Mouse (Mus musculus) testis, adult 2 months (tissue): Measurements from ENCODE around the gene Gucy1b1. TPM values are rescaled to one million over a fixed set of nuclear protein-coding genes. Genes with fewer than 3 reads are reported as not detected.

ENCODE experiments used
- H3K27ac ChIP-seq: fragments of 200-500 bp; 2 replicates; pipeline ENCODE4 v1.5.1; 2012; ENCODE audit warnings: low read depth, low read length; ENCODE audit not compliant: control insufficient read depth, insufficient read depth
- H3K27me3 ChIP-seq: fragments of 200-500 bp; 2 replicates; pipeline ENCODE4 v1.6.1; 2012; ENCODE audit warnings: mild to moderate bottlenecking, low read length, moderate library complexity; ENCODE audit not compliant: control insufficient read depth, insufficient read depth
- H3K36me3 ChIP-seq: fragments of 200-500 bp; 2 replicates; pipeline ENCODE4 v1.6.1; 2012; ENCODE audit warnings: mild to moderate bottlenecking, low read length; ENCODE audit not compliant: control insufficient read depth, insufficient read depth
- H3K4me1 ChIP-seq: fragments of 200-500 bp; 2 replicates; pipeline ENCODE4 v1.6.1; 2012; ENCODE audit warnings: low read length; ENCODE audit not compliant: control insufficient read depth, insufficient read depth
- H3K4me3 ChIP-seq: fragments of 200-500 bp; 2 replicates; pipeline ENCODE4 v1.5.1; 2012; ENCODE audit warnings: low read depth, mild to moderate bottlenecking, low read length, moderate library complexity, mixed read lengths; ENCODE audit not compliant: control insufficient read depth
- CTCF ChIP-seq: fragments of 200-500 bp; IDR thresholded peaks from 2 replicates; pipeline ENCODE4 v1.5.1; 2012; ENCODE audit warnings: low read depth, mild to moderate bottlenecking, inconsistent platforms, low read length, moderate library complexity; ENCODE audit not compliant: control insufficient read depth, insufficient read depth, insufficient replicate concordance
- POLR2A ChIP-seq: fragments of 200-500 bp; IDR thresholded peaks from 2 replicates; pipeline ENCODE4 v1.6.1; 2012; ENCODE audit warnings: low read depth, mild to moderate bottlenecking, inconsistent platforms, low read length, moderate library complexity; ENCODE audit not compliant: control insufficient read depth
- polyA plus RNA-seq: library from polyadenylated mRNA; depleted of rRNA; stranded (reverse); fragments of >200 nt; gene quantifications from 2 replicates; pipeline ENCODE4 v1.2.3, GENCODE M21; 2012

The Gucy1b1 gene
- polyA plus RNA-seq, 1 experiment = 0.61 TPM

DNA sequence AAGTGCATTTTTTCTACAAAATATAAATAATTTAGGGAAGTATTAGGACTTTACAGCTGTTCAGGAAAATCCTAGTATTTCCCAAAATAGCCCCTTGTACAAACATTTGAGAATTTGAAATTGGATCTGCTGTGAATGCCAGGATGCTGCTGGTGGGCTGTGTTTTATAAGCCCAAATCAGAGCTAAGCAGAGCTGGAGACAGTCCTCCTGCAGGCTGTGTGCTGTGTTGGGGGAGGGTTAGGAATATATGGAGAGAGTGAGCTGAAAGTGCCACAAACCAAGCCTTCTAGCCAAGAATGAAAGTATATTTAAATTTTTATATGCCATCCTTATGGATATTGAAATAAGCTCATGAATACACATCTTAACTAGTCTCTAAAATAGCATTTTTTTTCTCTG is 23.0 kb downstream of the Gucy1b1 start:
- no peaks in the 10 kb centered on the region for H3K27me3 ChIP-seq
- no peaks in the 10 kb centered on the region for H3K36me3 ChIP-seq
- no peak overlapping the region for H3K27ac ChIP-seq
- H3K4me1 ChIP-seq = peaks cover 2% of the 10 kb centered on the region; the same call in 1 of the 2 replicates
- TF ChIP-seq CTCF (no peak), POLR2A (no peak)
- no peak overlapping the region for H3K4me3 ChIP-seq

DNA sequence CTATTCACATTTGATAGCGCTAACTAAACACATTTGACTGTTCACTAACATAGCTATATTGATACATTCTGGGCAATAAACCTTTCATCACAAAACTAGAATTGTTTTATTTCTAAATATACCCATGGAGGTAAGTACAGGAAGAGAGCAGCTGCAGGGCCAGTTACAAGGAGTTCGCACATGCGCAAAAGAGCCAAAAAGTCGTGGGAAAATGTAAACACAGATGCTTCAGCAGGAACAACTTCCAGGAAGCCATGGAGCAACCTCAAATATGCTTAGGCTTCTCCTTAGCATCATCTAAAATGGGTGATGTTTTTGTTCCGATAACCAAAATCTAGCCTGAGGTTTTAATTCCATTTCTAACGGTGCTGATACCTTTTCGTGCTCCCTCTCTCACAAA is 25.8 kb downstream of the Gucy1b1 start:
- Histone ChIP-seq H3K4me1 (peaks cover 2% of the 10 kb centered on the region; the same call in 1 of the 2 replicates), H3K27ac (no peak overlapping the region), H3K36me3 (no peaks in the 10 kb centered on the region), H3K27me3 (no peaks in the 10 kb centered on the region), H3K4me3 (no peak overlapping the region; the same call in 1 of the 2 replicates)
- TF ChIP-seq CTCF (no peak), POLR2A (no peak)

DNA sequence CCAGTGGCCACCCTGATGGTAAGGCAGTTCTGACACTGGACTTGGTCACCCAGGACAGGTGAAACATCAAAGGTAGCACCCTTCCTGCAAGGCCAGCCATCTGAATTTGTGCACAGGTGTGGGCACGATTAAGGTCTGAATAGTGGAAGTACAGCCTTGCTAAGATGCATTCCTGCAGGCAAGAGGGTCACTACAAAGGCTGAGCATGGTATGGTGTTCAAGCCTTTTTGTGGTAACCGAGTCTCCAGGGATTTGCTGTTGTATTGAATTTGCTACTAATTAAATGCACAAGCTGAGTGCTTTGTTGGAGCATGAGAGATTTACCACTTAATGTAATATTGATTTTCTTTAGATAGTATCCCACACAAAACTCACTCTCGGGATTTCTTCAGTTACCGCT is 26.4 kb downstream of the Gucy1b1 start:
- no peak overlapping the region for H3K4me3 ChIP-seq
- no peak for TF ChIP-seq CTCF
- TF ChIP-seq POLR2A = no peak
- H3K27ac ChIP-seq = no peak overlapping the region
- no peaks in the 10 kb centered on the region for H3K36me3 ChIP-seq
- peaks cover 2% of the 10 kb centered on the region; the same call in 1 of the 2 replicates for H3K4me1 ChIP-seq
- no peaks in the 10 kb centered on the region for H3K27me3 ChIP-seq

DNA sequence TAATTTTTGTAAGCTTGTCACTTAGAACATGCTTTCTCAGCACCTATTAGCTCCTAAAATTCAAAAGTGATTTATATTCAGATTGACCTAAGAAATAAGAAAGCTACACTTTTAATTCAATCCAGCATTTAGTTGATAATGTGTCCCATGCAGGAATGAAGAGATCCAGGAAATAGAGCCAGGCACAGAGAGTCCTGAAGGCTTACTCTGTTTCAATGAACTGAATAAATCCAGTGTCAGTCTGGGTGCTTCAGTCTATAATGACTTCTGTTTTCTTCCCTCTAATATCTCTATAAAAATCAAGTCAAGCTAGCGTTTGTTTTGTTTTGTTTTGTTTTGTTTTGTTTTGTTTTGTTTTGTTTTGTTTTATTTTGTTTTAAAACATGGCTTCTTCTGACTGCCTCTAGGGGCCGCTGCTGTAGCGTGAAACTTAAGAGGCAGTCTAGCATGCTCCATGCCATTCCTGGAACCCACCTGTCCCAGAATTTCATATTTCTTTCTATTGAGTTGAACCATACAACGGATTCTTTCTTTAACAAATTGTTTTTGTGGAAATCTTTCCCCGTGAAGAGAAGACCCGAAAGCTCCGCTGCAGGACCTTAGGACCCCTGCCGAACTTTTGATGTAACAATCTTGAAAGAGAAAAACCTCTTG is 27.3 kb downstream of the Gucy1b1 start:
- H3K4me3 ChIP-seq = no peak overlapping the region
- peaks cover 2% of the 10 kb centered on the region; the same call in 1 of the 2 replicates for H3K4me1 ChIP-seq
- no peak for TF ChIP-seq POLR2A
- no peak; the same call in 1 of the 2 replicates for TF ChIP-seq CTCF
- no peaks in the 10 kb centered on the region for H3K36me3 ChIP-seq
- no peak overlapping the region for H3K27ac ChIP-seq
- no peaks in the 10 kb centered on the region for H3K27me3 ChIP-seq

DNA sequence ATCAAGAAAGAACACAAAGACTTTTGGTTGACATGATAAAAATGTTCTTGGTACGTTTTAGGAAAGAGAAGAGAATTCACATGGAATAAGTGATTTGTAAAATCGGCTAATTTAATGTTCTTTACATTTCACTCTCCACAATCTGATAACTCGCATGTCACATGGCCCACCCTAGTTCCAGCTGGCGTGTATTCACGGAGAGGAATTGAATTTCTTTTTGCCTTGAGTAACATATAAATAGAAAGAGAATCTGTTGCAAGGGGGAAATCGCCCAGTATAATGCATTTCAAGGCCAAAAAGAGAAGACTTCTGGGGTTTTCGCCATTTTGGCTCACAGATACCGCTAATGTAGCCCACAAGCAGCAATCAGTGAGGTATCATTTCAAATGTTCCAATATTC is 28.4 kb downstream of the Gucy1b1 start:
- TF ChIP-seq CTCF (no peak), POLR2A (no peak)
- H3K27me3 ChIP-seq = no peaks in the 10 kb centered on the region

DNA sequence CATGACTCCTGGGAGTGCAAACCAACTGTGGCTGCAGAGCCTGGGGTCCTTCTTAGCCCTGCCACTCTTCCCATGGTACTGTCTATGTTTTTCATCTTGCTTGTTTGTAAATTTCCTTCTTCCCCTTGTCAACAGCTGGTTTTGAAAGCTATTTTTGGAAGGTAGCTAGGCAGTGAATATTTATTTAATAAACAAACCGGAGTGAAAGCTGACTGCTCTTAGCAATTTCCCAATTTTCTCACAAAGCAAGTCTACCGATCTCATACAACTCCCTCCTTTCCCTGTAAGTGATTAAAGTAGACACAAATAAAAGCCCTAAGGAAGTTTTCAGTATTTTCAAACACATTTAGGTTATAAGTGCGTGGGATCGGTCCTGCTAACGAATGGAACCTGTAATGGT is 29.6 kb downstream of the Gucy1b1 start:
- TF ChIP-seq CTCF (no peak), POLR2A (no peak)
- Histone ChIP-seq H3K27ac (no peak overlapping the region), H3K27me3 (no peaks in the 10 kb centered on the region)

More for the DNA sequence above, 28.4 kb downstream of the Gucy1b1 start:
- no peak overlapping the region for H3K27ac ChIP-seq
- peaks cover 2% of the 10 kb centered on the region; the same call in 1 of the 2 replicates for H3K4me1 ChIP-seq
- no peaks in the 10 kb centered on the region for H3K36me3 ChIP-seq
- H3K4me3 ChIP-seq = no peak overlapping the region

DNA sequence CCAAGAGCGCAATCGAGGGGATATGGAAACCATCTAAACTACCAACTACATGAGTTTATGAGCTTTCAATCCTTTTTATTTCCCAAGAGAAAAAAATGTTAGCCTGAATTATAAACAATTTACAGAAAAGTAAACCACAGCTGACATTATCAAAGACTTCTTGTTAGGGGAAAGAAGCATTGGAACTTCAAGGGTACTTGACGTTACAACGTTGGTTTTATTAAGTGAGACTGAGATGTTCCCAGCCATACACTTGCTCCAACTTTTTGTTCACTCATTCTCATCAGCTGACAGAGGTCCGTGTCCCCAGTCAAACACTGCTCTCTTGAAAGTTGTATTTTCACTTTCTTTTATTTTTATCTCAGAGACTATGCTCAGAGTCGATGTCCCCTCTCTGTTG is 30.8 kb downstream of the Gucy1b1 start:
- H3K4me1 ChIP-seq = peaks cover 2% of the 10 kb centered on the region; the same call in 1 of the 2 replicates
- no peak overlapping the region for H3K4me3 ChIP-seq
- no peak for TF ChIP-seq CTCF
- no peak for TF ChIP-seq POLR2A
- H3K27ac ChIP-seq = no peak overlapping the region
- H3K27me3 ChIP-seq = no peaks in the 10 kb centered on the region
- H3K36me3 ChIP-seq = no peaks in the 10 kb centered on the region

More for the DNA sequence above, 29.6 kb downstream of the Gucy1b1 start:
- Histone ChIP-seq H3K36me3 (no peaks in the 10 kb centered on the region), H3K4me3 (no peak overlapping the region), H3K4me1 (peaks cover 2% of the 10 kb centered on the region; the same call in 1 of the 2 replicates)
